Mouse (Mus musculus) MEL (cell line): ENCODE measurements around the gene Ddx41. TPM values are rescaled to one million over a fixed set of nuclear protein-coding genes. Genes with fewer than 3 reads are reported as not detected.

Experiments used
- DNase-seq: peaks from one replicate; pipeline ENCODE4 v3.0.0; 2011; ENCODE audit warnings: low read depth, low spot score
- H3K27ac ChIP-seq: 2 replicates; pipeline ENCODE4 v1.5.1; 2012; ENCODE audit warnings: low read depth, mild to moderate bottlenecking, control low read depth, low read length, moderate library complexity; ENCODE audit not compliant: control insufficient read depth
- H3K27me3 ChIP-seq, 2 experiments: fragments of 150-350 bp in 1 of 2; sonication (generic) in 1 of 2; 2 replicates each; pipeline ENCODE4 v1.6.1; 2012; ENCODE audit warnings: low read length in 2 of 2, mild to moderate bottlenecking in 2 of 2, improper control_type of control experiment in 1 of 2, moderate library complexity in 1 of 2; ENCODE audit not compliant: insufficient read depth in 2 of 2, control insufficient read depth in 1 of 2
- H3K36me3 ChIP-seq, 2 experiments: 2 replicates each; pipeline ENCODE4 v1.6.1; 2012 to 2014; ENCODE audit warnings: low read length in 2 of 2, improper control_type of control experiment in 1 of 2, inconsistent platforms in 1 of 2, mild to moderate bottlenecking in 1 of 2; ENCODE audit not compliant: insufficient read depth in 2 of 2, control insufficient read depth in 1 of 2
- H3K4me1 ChIP-seq, 2 experiments: fragments of 150-350 bp in 1 of 2; sonication (generic) in 1 of 2; 2 replicates each; pipeline ENCODE4 v1.6.1; 2012; ENCODE audit warnings: low read length in 2 of 2, improper control_type of control experiment in 1 of 2, mild to moderate bottlenecking in 1 of 2; ENCODE audit not compliant: insufficient read depth in 2 of 2, control insufficient read depth in 1 of 2
- H3K4me3 ChIP-seq, 2 experiments: fragments of 150-350 bp in 1 of 2; sonication (generic) in 1 of 2; 2 replicates each; pipeline ENCODE4 v1.5.1; 2012; ENCODE audit warnings: low read depth in 2 of 2, low read length in 2 of 2, mild to moderate bottlenecking in 2 of 2, moderate library complexity in 2 of 2, control low read depth in 1 of 2, improper control_type of control experiment in 1 of 2; ENCODE audit not compliant: control insufficient read depth in 1 of 2, insufficient read depth in 1 of 2
- H3K79me2 ChIP-seq: 2 replicates; pipeline ENCODE4 v1.6.1; 2012; ENCODE audit warnings: mild to moderate bottlenecking, low read length, moderate library complexity; ENCODE audit not compliant: control insufficient read depth, poor library complexity, insufficient read depth
- H3K9ac ChIP-seq: 2 replicates; pipeline ENCODE4 v1.6.1; 2012; ENCODE audit warnings: low read depth, mild to moderate bottlenecking, control low read depth, low read length, moderate library complexity; ENCODE audit not compliant: control insufficient read depth, poor library complexity, severe bottlenecking
- H3K9me3 ChIP-seq: fragments of 150-350 bp; sonication (generic); replicated peaks from 2 replicates; pipeline ENCODE4 v1.6.1; 2012; ENCODE audit warnings: mild to moderate bottlenecking, low read length, improper control_type of control experiment, moderate library complexity; ENCODE audit not compliant: insufficient read depth
- BHLHE40 ChIP-seq: IDR thresholded peaks from 2 replicates; pipeline ENCODE4 v1.6.1; 2012; ENCODE audit warnings: low read depth, mild to moderate bottlenecking, inconsistent platforms, low read length, improper control_type of control experiment, borderline replicate concordance
- CHD1 ChIP-seq: IDR thresholded peaks from 2 replicates; pipeline ENCODE4 v1.6.1; 2012; ENCODE audit warnings: low read depth, mild to moderate bottlenecking, inconsistent platforms, low read length, improper control_type of control experiment
- CHD2 ChIP-seq: IDR thresholded peaks from 2 replicates; pipeline ENCODE4 v1.6.1; 2011; ENCODE audit warnings: low read length, improper control_type of control experiment
- CTCF ChIP-seq, 3 experiments: IDR thresholded peaks in 2 of 3; conservative IDR thresholded peaks in 1 of 3; 2 replicates each; pipeline ENCODE4 v1.5.1; 2011 to 2012; ENCODE audit warnings: low read length in 3 of 3, low read depth in 2 of 3, mild to moderate bottlenecking in 2 of 3, improper control_type of control experiment in 1 of 3, inconsistent platforms in 1 of 3, mixed read lengths in 1 of 3, moderate library complexity in 1 of 3; ENCODE audit not compliant: control insufficient read depth in 1 of 3, insufficient read depth in 1 of 3, poor library complexity in 1 of 3, severe bottlenecking in 1 of 3
- ELF1 ChIP-seq: IDR thresholded peaks from 2 replicates; pipeline ENCODE4 v1.6.1; 2014; ENCODE audit warnings: low read depth, mild to moderate bottlenecking, inconsistent platforms, low read length, improper control_type of control experiment, moderate library complexity
- EP300 ChIP-seq, 2 experiments: IDR thresholded peaks; 2 replicates each; pipeline ENCODE4 v1.6.1; 2011; ENCODE audit warnings: improper control_type of control experiment in 2 of 2, low read length in 2 of 2, low read depth in 1 of 2, mild to moderate bottlenecking in 1 of 2
- ETS1 ChIP-seq: IDR thresholded peaks from 2 replicates; pipeline ENCODE4 v1.6.1; 2012; ENCODE audit warnings: low read depth, mild to moderate bottlenecking, inconsistent platforms, low read length, improper control_type of control experiment, moderate library complexity
- HCFC1 ChIP-seq: IDR thresholded peaks from 2 replicates; pipeline ENCODE4 v1.6.1; 2012; ENCODE audit warnings: low read depth, mild to moderate bottlenecking, inconsistent platforms, low read length, improper control_type of control experiment, moderate library complexity
- JUND ChIP-seq: IDR thresholded peaks from 2 replicates; pipeline ENCODE4 v1.6.1; 2011; ENCODE audit warnings: low read depth, mild to moderate bottlenecking, improper control_type of control experiment, low read length
- MAFK ChIP-seq: IDR thresholded peaks from 2 replicates; pipeline ENCODE4 v1.6.1; 2011; ENCODE audit warnings: low read depth, mild to moderate bottlenecking, low read length, improper control_type of control experiment, borderline replicate concordance
- MAZ ChIP-seq: IDR thresholded peaks from 2 replicates; pipeline ENCODE4 v1.6.1; 2012; ENCODE audit warnings: low read depth, mild to moderate bottlenecking, inconsistent platforms, low read length, improper control_type of control experiment
- MEF2A ChIP-seq: IDR thresholded peaks from 2 replicates; pipeline ENCODE4 v1.6.1; 2014; ENCODE audit warnings: low read depth, mild to moderate bottlenecking, inconsistent platforms, low read length, improper control_type of control experiment; ENCODE audit not compliant: poor library complexity, insufficient replicate concordance, severe bottlenecking; ENCODE audit errors: extremely low read depth
- MYB ChIP-seq: IDR thresholded peaks from 2 replicates; pipeline ENCODE4 v1.6.1; 2011; ENCODE audit warnings: mild to moderate bottlenecking, low read depth, low read length, improper control_type of control experiment
- NELFE ChIP-seq: IDR thresholded peaks from 2 replicates; pipeline ENCODE4 v1.6.1; 2011; ENCODE audit warnings: low read depth, low read length, improper control_type of control experiment
- POLR2A ChIP-seq, 2 experiments: IDR thresholded peaks; 2 replicates each; pipeline ENCODE4 v1.6.1; 2011 to 2012; ENCODE audit warnings: low read length in 2 of 2, mild to moderate bottlenecking in 2 of 2, control low read depth in 1 of 2, improper control_type of control experiment in 1 of 2, low read depth in 1 of 2, moderate library complexity in 1 of 2; ENCODE audit not compliant: control insufficient read depth in 1 of 2, insufficient read depth in 1 of 2, poor library complexity in 1 of 2
- POLR2AphosphoS2 ChIP-seq: IDR thresholded peaks from 2 replicates; pipeline ENCODE4 v1.6.1; 2011; ENCODE audit warnings: low read length, improper control_type of control experiment
- POLR2AphosphoS5 ChIP-seq: IDR thresholded peaks from 2 replicates; pipeline ENCODE4 v1.6.1; 2012; ENCODE audit warnings: low read depth, borderline replicate concordance, mild to moderate bottlenecking, inconsistent platforms, low read length, moderate library complexity, mixed read lengths
- RAD21 ChIP-seq: IDR thresholded peaks from 2 replicates; pipeline ENCODE4 v1.6.1; 2011; ENCODE audit warnings: mild to moderate bottlenecking, low read depth, low read length, improper control_type of control experiment
- SIN3A ChIP-seq: IDR thresholded peaks from 2 replicates; pipeline ENCODE4 v1.6.1; 2012; ENCODE audit warnings: low read length, improper control_type of control experiment, inconsistent platforms
- TAL1 ChIP-seq: IDR thresholded peaks from 2 replicates; pipeline ENCODE4 v1.6.1; 2012; ENCODE audit warnings: mild to moderate bottlenecking, inconsistent platforms, low read length, moderate library complexity, mixed read lengths
- TBP ChIP-seq: IDR thresholded peaks from 2 replicates; pipeline ENCODE4 v1.8.0; 2011; ENCODE audit warnings: low read depth, low read length, improper control_type of control experiment
- TCF12 ChIP-seq: IDR thresholded peaks from 2 replicates; pipeline ENCODE4 v1.6.1; 2014; ENCODE audit warnings: low read depth, mild to moderate bottlenecking, inconsistent platforms, low read length, improper control_type of control experiment, moderate library complexity
- USF1 ChIP-seq: IDR thresholded peaks from 2 replicates; pipeline ENCODE4 v1.6.1; 2014; ENCODE audit warnings: low read depth, mild to moderate bottlenecking, inconsistent platforms, low read length, improper control_type of control experiment, moderate library complexity
- ZKSCAN1 ChIP-seq: IDR thresholded peaks from 2 replicates; pipeline ENCODE4 v1.6.1; 2012; ENCODE audit warnings: low read depth, mild to moderate bottlenecking, inconsistent platforms, low read length, improper control_type of control experiment, moderate library complexity
- ZNF384 ChIP-seq: IDR thresholded peaks from 2 replicates; pipeline ENCODE4 v1.6.1; 2012; ENCODE audit warnings: low read depth, mild to moderate bottlenecking, inconsistent platforms, low read length, improper control_type of control experiment
- polyA plus RNA-seq, 2 experiments: library from polyadenylated mRNA; stranded (reverse) in 1 of 2; unstranded in 1 of 2; fragments of >175 nt in 1 of 2; fragments of >200 nt in 1 of 2; gene quantifications; 2 replicates each; pipeline versions ENCODE4 v1.2.1 to v1.2.4; 2012; ENCODE audit warnings: low replicate concordance in 2 of 2, low read depth in 1 of 2; ENCODE audit not compliant: insufficient read length in 2 of 2, insufficient read depth in 1 of 2, missing spikeins in 1 of 2
- total RNA-seq: library from RNA; depleted of rRNA; stranded (reverse); fragments of 300-350 nt; gene quantifications from 2 replicates; pipeline ENCODE4 v1.2.3, GENCODE M21; 2012

Ddx41 gene
- total and polyA plus RNA-seq, 3 experiments, result 58.5 to 88.8 TPM; not detected in 1

DNA sequence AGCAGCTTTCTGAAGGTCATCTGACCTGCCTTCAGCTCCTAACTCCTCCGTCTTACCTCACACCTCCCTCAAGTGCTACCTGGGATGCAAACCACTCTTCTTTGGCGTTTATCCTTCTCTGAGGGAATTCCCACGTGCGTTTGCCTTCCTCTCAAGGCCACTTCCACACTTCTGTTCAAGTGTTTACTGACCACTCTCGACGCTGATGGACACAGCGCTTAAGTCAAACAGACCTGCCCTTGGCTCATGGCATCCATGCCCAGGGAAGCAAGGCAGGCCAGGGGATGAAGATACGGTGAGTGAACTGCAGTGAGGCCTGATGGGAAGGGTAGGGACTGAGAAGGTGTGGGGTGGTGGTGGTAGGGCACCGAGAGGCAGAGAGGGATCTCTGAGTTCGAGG is 35.9 kb downstream of the Ddx41 start:
- Histone ChIP-seq H3K9ac (no peak overlapping the region), H3K9me3 (no peaks in the 10 kb centered on the region), H3K36me3 (peaks cover 0 to 5% of the 10 kb centered on the region in 2 experiments; a peak in 2 of 4 replicates), H3K4me1 (peaks cover 0 to 5% of the 10 kb centered on the region in 2 experiments; a peak in 1 of 4 replicates), H3K79me2 (no peaks in the 10 kb centered on the region), H3K4me3 (no peak overlapping the region), H3K27me3 (no peaks in the 10 kb centered on the region), H3K27ac (no peak overlapping the region)
- no peak for DNase-seq
- TF ChIP-seq BHLHE40 (no peak), CHD1 (no peak), CHD2 (no peak), MYB (no peak), SIN3A (no peak), MAZ (no peak), ETS1 (no peak), TBP (no peak), HCFC1 (no peak), MAFK (no peak), USF1 (no peak), TCF12 (no peak), POLR2A (IDR thresholded peaks at IDR 0.05; ENCODE audit: control insufficient read depth in 1 of 2, insufficient read depth in 1 of 2, low read depth in 1 of 2, low read length in 2 of 2, poor library complexity in 1 of 2) (no peak), MEF2A (no peak), CTCF (IDR thresholded peaks at IDR 0.05 in 2 of 3, conservative IDR thresholded peaks at IDR 0.05 in 1 of 3; ENCODE audit: control insufficient read depth in 1 of 3, insufficient read depth in 1 of 3, low read depth in 2 of 3, low read length in 3 of 3, poor library complexity in 1 of 3, severe bottlenecking in 1 of 3) (no peak)

- Histone ChIP-seq H3K9ac (no peak overlapping the region), H3K79me2 (no peaks in the 10 kb centered on the region), H3K27me3 (no peaks in the 10 kb centered on the region), H3K4me3 (no peak overlapping the region), H3K9me3 (no peaks in the 10 kb centered on the region), H3K36me3 (peaks cover 0 to 11% of the 10 kb centered on the region in 2 experiments; a peak in 2 of 4 replicates), H3K4me1 (peaks cover 0 to 13% of the 10 kb centered on the region in 2 experiments; a peak in 2 of 4 replicates), H3K27ac (no peak overlapping the region)
- no peak for TF ChIP-seq TBP
- DNase-seq, result no peak
Measured at GRCm38 (mm10) chr13:55498906-55499305, 37.6 kb downstream of the Ddx41 start.

DNA sequence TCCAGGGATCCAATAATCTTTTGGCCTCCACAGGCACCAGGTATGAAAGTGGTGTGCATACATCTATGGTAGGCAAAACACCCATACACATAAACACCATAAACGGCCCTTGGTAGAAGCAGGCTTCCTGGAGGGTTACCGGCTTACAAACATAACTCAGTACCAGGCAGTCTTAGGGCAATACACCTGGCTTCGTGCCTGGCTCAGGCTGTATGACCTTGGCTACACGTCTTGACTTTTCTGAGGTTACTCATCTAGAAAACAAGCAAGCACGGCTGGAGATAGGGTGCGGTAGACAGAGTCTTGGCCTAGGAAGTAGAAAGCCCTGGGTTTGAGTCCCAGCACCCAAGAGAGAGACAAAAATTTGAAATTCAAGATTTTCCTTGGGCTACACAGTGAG is 39.8 kb downstream of the Ddx41 start:
- H3K36me3 ChIP-seq, result peaks cover 0 to 11% of the 10 kb centered on the region in 2 experiments; a peak in 2 of 4 replicates
- peaks cover 0 to 15% of the 10 kb centered on the region in 2 experiments; a peak in 2 of 4 replicates for H3K4me1 ChIP-seq
- no peaks in the 10 kb centered on the region for H3K9me3 ChIP-seq
- DNase-seq, result no peak
- H3K9ac ChIP-seq, result no peak overlapping the region
- no peaks in the 10 kb centered on the region for H3K79me2 ChIP-seq
- no peak overlapping the region for H3K4me3 ChIP-seq
- no peak overlapping the region for H3K27ac ChIP-seq
- no peaks in the 10 kb centered on the region; a peak in 1 of 4 replicates for H3K27me3 ChIP-seq
- TF ChIP-seq JUND, result no peak
- no peak for TF ChIP-seq POLR2AphosphoS5
- no peak for TF ChIP-seq TBP
- no peak for TF ChIP-seq TCF12
- no peak for TF ChIP-seq HCFC1
- TF ChIP-seq POLR2AphosphoS2, result no peak
- no peak for TF ChIP-seq EP300 (IDR thresholded peaks at IDR 0.05; ENCODE audit: low read depth in 1 of 2, low read length in 2 of 2)
- no peak for TF ChIP-seq MAZ
- no peak for TF ChIP-seq CTCF (IDR thresholded peaks at IDR 0.05 in 2 of 3, conservative IDR thresholded peaks at IDR 0.05 in 1 of 3; ENCODE audit: control insufficient read depth in 1 of 3, insufficient read depth in 1 of 3, low read depth in 2 of 3, low read length in 3 of 3, poor library complexity in 1 of 3, severe bottlenecking in 1 of 3)
- TF ChIP-seq CHD2, result no peak
- no peak for TF ChIP-seq NELFE
- TF ChIP-seq ZNF384, result no peak
- TF ChIP-seq ZKSCAN1, result no peak
- no peak for TF ChIP-seq POLR2A (IDR thresholded peaks at IDR 0.05; ENCODE audit: control insufficient read depth in 1 of 2, insufficient read depth in 1 of 2, low read depth in 1 of 2, low read length in 2 of 2, poor library complexity in 1 of 2)
- no peak for TF ChIP-seq TAL1
- TF ChIP-seq ELF1, result no peak
- no peak for TF ChIP-seq RAD21
